Mouse (Mus musculus): Measurements from ENCODE around the gene Zbtb21. TPM values are rescaled to one million over a fixed set of nuclear protein-coding genes. Genes with fewer than 3 reads are reported as not detected.
A peak's percentile ranks its signal among the peaks of the same experiment; 100 is the strongest.
"Not testable (repeated sequence)": the region's sequence is repeated elsewhere in the genome, so short reads cannot be mapped to it uniquely, and the experiment has no call there.

Zbtb21 gene
- 29.7 and 32.9 TPM in 2 replicates for total RNA-seq (2014; rRNA removed)
- 9.0 and 9.1 TPM in 2 replicates for polyA plus RNA-seq (2015; fragmentation: Nextera tagmentation; extraction: Ambion mirVana)

GRCm38 (mm10) chr16:97962151-97962948 is at the start of gene Zbtb21, which contains the start of gene C2cd2:
Gene Zbtb21 (minus strand): TSS chr16:97962622.
Gene C2cd2 (minus strand): TSS chr16:97962598.
- Histone ChIP-seq H3K27ac (ENCODE audit: low read depth, low read length) (peak within 1 kb of the TSS; percentile 88), H3K4me1 (ENCODE audit: insufficient read depth) (peaks cover 4% of the 10 kb centered on the region; the same call in 1 of the 2 replicates), H3K27me3 (ENCODE audit: insufficient read depth, low read length) (no peaks in the 10 kb centered on the region), H3K9ac (peak within 1 kb of the TSS; percentile 92), H3K4me2 (ENCODE audit: low read depth) (peak within 1 kb of the TSS; percentile 90), H3K9me3 (ENCODE audit: low read length) (no peaks in the 10 kb centered on the region), H3K36me3 (ENCODE audit: insufficient read depth) (0 out of 2 replicates have a peak, but pooled peaks cover 3% of the 10 kb centered on the region), H3K4me3 (ENCODE audit: low read depth, low read length) (peak within 1 kb of the TSS; percentile 84)
- DNase-seq: peak; percentile 99
- TF ChIP-seq CTCF (IDR thresholded peaks at IDR 0.05; ENCODE audit: low read depth): 0 out of 2 replicates have a peak, but pooled peaks have one; percentile 17
- peak; percentile 98 for ATAC-seq
- WGBS: 2% methylated on average over 76 of the region's 78 CpGs

DNA sequence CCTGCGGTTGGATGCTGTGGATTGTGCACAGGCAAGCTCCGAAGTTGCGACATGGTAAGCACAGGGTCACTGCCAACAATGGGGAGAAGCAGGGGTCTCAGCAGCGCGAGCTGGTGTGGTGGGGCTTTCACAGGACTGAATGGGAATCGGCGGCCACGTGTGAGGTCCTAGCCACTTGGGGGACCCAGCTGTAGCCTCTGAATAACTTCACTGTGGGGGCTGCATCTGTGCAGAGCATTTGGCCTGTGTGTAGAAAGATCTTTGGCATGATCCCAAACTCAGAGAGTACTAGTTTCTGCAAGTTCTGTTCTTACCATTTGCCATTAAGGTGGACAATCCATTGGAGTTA is 34.9 kb upstream of the Zbtb21 start:
- H3K27me3 ChIP-seq (ENCODE audit: insufficient read depth, low read length); H3K9me3 ChIP-seq (ENCODE audit: low read length); H3K36me3 ChIP-seq (ENCODE audit: insufficient read depth); H3K27ac ChIP-seq (ENCODE audit: low read depth, low read length); DNase-seq: not testable (repeated sequence)
- H3K9ac ChIP-seq: peak overlapping the region; percentile 54
- peak overlapping the region; percentile 51 for H3K4me3 ChIP-seq (ENCODE audit: low read depth, low read length)
- ATAC-seq: peak; percentile 78
- H3K4me2 ChIP-seq (ENCODE audit: low read depth): peak overlapping the region; percentile 86
- peaks cover 11% of the 10 kb centered on the region for H3K4me1 ChIP-seq (ENCODE audit: insufficient read depth)
- WGBS: 1% methylated on average over 8 of the region's 8 CpGs

DNA sequence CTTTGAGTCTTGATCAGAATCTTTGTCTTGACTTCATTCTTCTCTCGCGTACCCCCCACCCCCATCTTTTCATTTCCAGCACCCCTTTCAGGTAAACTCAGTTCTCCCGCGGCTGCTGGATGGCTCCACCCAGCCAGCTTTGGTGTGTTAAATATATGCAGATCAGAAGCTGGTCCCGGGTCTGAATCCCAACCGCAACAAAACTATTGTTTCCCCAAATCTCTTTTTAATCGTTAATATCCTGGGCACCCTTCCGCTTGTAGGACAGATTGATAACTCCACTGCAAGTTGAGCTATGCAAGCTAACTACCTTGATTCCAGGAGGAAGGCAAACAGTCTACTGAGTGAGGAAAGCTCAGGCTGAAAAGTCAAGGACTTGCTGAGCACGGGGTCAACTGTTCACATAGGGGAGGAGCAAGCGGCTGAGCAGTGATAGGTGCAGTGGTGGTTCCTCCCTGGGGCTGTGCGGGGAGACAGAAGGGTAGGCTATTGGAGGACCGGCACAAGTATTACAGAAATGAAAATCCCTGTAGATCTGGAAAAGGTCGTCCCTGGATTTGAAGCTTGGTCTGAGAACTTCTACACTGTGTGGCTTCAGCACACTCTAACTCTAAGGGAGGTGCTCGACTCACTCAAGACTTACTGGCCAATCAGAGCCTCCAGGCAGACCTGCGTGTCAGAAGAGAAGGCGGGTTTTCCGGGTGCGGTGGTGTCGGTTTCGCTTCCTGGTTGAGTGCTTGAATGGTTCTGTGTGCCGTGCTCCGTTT is 34.4 kb upstream of the Zbtb21 start, which contains the start of gene B230307C23Rik:
TSS of gene B230307C23Rik (plus strand) at position 700 of the 767 bp plus-strand sequence.
- Histone ChIP-seq H3K4me2 (ENCODE audit: low read depth) (peak within 1 kb of the TSS; percentile 86), H3K9ac (peak within 1 kb of the TSS; percentile 54), H3K4me3 (ENCODE audit: low read depth, low read length) (peak within 1 kb of the TSS; percentile 51), H3K27ac (ENCODE audit: low read depth, low read length) (no peak within 1 kb of the TSS), H3K4me1 (ENCODE audit: insufficient read depth) (peaks cover 11% of the 10 kb centered on the region), H3K27me3 (ENCODE audit: insufficient read depth, low read length) (no peaks in the 10 kb centered on the region), H3K36me3 (ENCODE audit: insufficient read depth) (no peaks in the 10 kb centered on the region), H3K9me3 (ENCODE audit: low read length) (no peaks in the 10 kb centered on the region)
- TF ChIP-seq CTCF (IDR thresholded peaks at IDR 0.05; ENCODE audit: low read depth): no peak
- ATAC-seq: peak; percentile 99
- peak; percentile 89 for DNase-seq
- 2% methylated on average over 22 of the region's 22 CpGs for WGBS

DNA sequence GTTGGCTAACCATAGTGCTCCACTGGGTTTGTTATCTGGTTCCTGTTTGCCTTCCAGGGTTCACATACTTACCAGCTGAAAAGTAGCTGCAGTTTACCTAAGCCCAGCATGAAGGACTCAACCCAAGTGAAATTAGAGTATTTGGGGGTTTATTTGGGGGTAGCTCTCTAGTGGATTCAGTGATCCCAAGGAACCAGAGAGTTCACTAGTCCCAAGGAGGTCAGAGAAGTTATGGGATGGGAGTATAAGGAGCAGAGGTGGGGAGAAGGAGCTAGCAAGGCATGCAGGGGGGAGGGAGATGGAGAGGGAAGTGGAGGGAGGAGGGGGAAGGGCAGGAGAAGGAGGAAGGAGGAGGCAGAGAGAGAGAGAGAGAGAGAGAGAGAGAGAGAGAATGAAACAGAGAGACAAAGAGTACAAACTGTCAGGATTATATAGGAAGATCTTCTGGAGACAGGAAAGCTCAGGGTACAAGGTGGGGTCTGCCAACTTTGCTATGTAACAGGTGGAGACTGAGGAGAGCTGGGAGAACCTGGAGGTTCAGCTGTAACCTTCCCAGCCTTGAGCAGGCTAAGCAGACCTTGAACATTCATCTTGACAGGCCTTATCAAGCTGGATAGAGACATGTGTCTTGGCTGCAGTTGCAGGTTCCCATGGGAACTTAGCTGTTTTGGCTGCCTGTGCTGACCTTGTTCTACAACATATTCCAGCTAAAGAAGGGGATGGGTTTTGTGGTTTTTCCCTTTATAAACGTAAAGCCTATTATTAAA is 33.6 kb upstream of the Zbtb21 start:
- H3K4me3 ChIP-seq (ENCODE audit: low read depth, low read length): peak overlapping the region; percentile 51
- 7% methylated on average over 1 of the region's 1 CpGs for WGBS
- no peak for ATAC-seq
- peak overlapping the region; percentile 86 for H3K4me2 ChIP-seq (ENCODE audit: low read depth)
- H3K9ac ChIP-seq: no peak overlapping the region
- no peak for TF ChIP-seq CTCF (IDR thresholded peaks at IDR 0.05; ENCODE audit: low read depth)
- H3K36me3 ChIP-seq (ENCODE audit: insufficient read depth): no peaks in the 10 kb centered on the region
- H3K27ac ChIP-seq (ENCODE audit: low read depth, low read length): no peak overlapping the region
- peaks cover 11% of the 10 kb centered on the region for H3K4me1 ChIP-seq (ENCODE audit: insufficient read depth)
- H3K9me3 ChIP-seq (ENCODE audit: low read length): no peaks in the 10 kb centered on the region
- peak; percentile 10 for DNase-seq
- no peaks in the 10 kb centered on the region for H3K27me3 ChIP-seq (ENCODE audit: insufficient read depth, low read length)

- not testable (repeated sequence) for H3K36me3 ChIP-seq (ENCODE audit: insufficient read depth); DNase-seq; H3K4me2 ChIP-seq (ENCODE audit: low read depth); H3K9me3 ChIP-seq (ENCODE audit: low read length); H3K9ac ChIP-seq; H3K4me3 ChIP-seq (ENCODE audit: low read depth, low read length); H3K4me1 ChIP-seq (ENCODE audit: insufficient read depth); ATAC-seq; H3K27ac ChIP-seq (ENCODE audit: low read depth, low read length); H3K27me3 ChIP-seq (ENCODE audit: insufficient read depth, low read length)
- WGBS: 76% methylated on average over 3 of the region's 3 CpGs
Observed at GRCm38 (mm10) chr16:97992477-97992876, 30.1 kb upstream of the Zbtb21 start.

GRCm38 (mm10) chr16:97991517-97991916 is 29.1 kb upstream of the Zbtb21 start:
- H3K27me3 ChIP-seq (ENCODE audit: insufficient read depth, low read length): no peaks in the 10 kb centered on the region
- ATAC-seq (no peak), DNase-seq (no peak)
- 75% methylated on average over 2 of the region's 2 CpGs for WGBS
- no peak overlapping the region for H3K4me2 ChIP-seq (ENCODE audit: low read depth)
- no peak overlapping the region for H3K9ac ChIP-seq
- TF ChIP-seq CTCF (IDR thresholded peaks at IDR 0.05; ENCODE audit: low read depth): no peak
- H3K4me1 ChIP-seq (ENCODE audit: insufficient read depth): peaks cover 5% of the 10 kb centered on the region
- no peaks in the 10 kb centered on the region for H3K36me3 ChIP-seq (ENCODE audit: insufficient read depth)
- H3K4me3 ChIP-seq (ENCODE audit: low read depth, low read length): no peak overlapping the region
- no peaks in the 10 kb centered on the region for H3K9me3 ChIP-seq (ENCODE audit: low read length)
- no peak overlapping the region for H3K27ac ChIP-seq (ENCODE audit: low read depth, low read length)

All from forebrain, postnatal 0 days (tissue).